Mouse (Mus musculus) bone marrow, adult 2 months (tissue): ENCODE measurements at regions not wholly inside any gene's neighbourhood (a gene's known extent, or its start where the extent isn't known, plus 50 kb on each side); places are given as distances from the start of the nearest gene placed in this dataset.

ENCODE experiments used
- CTCF ChIP-seq: fragments of 200-500 bp; IDR thresholded peaks from 2 replicates; pipeline ENCODE4 v1.5.1; 2011; ENCODE audit warnings: low read length, control low read depth; ENCODE audit not compliant: control insufficient read depth, insufficient read depth
- POLR2A ChIP-seq: fragments of 200-500 bp; IDR thresholded peaks from 2 replicates; pipeline ENCODE4 v1.6.1; 2011; ENCODE audit warnings: low read depth, mild to moderate bottlenecking, control low read depth, low read length, borderline replicate concordance; ENCODE audit not compliant: control insufficient read depth

- TF ChIP-seq POLR2A (no peak), CTCF (no peak)
Observed at GRCm38 (mm10) chr12:77143958-77144357, 94.0 kb upstream of the Fut8 start.
